Mouse (Mus musculus): ENCODE data around the gene Rap1b. TPM values are rescaled to one million over a fixed set of nuclear protein-coding genes. Genes with fewer than 3 reads are reported as not detected.

Rap1b gene
- polyA plus RNA-seq, 1 experiment from 2014 or later, result 146 TPM

GRCm38 (mm10) chr10:117769541-117770285 lies 76.1 kb downstream of the Rap1b start:
- H3K9me3 ChIP-seq (replicated peaks), result no peaks in the 10 kb centered on the region
- no peak for DNase-seq (ENCODE audit: low spot score)
- H3K4me1 ChIP-seq, result no peaks in the 10 kb centered on the region
- H3K27me3 ChIP-seq (ENCODE audit: low read depth, poor library complexity, severe bottlenecking), result no peaks in the 10 kb centered on the region
- H3K4me3 ChIP-seq, result no peak overlapping the region
- WGBS, result 94% methylated on average over 9 of the region's 9 CpGs
- no peak overlapping the region for H3K27ac ChIP-seq (replicated peaks)
- peaks cover 96% of the 10 kb centered on the region for H3K36me3 ChIP-seq

DNA sequence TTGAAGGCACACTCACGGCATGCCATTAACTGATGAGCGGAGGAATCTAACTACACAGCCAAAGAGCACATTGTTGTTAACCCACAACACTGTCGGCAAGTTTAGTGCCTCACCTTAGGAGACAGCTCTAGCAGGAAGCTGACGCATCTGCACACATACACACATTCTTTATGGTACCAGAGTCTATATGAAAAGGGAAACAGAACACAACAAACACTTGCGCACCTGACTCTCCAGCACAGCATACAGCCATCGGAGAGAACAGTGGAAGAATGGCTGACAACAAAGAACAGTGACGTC lies 77.7 kb downstream of the Rap1b start:
- 90% methylated on average over 7 of the region's 7 CpGs for WGBS
- H3K4me1 ChIP-seq, result no peaks in the 10 kb centered on the region

DNA sequence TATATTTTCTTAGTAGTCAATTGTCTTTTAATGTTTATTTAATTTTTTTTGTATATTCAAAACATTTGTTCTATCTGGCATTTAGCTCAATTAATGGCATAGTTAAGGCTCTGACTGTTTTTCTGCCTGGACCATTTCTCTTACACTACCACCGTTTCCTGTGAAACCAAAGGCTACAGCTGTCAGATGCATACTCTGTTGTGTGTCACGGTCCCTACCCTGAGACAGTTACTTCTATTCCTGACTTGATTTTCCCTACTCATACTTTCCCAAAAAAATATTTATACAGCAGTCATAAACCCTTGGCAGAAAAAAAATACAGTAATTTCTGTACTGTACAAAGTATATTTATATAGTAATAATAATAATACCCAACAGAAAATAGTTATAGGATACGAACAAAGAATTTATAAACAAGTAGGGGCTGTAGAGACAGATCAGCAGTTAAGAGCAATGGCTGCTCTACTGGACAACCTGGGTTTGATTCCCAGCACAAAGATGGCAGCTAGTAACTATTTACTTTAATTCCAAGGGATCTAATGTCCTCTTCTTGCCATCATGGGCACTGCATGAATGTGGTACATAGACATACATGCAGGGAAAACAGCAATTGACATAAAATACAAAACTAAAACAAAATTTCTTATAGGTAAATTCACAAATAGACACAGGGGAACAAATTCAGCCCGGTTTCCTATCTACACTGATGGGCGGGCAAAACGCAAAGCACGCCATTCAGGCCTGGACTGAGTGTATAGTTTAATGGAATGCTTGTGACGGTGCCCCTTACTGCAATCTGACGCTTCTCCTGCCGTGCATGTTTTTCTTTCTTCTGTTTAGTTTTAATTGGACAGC lies 78.3 kb downstream of the Rap1b start:
- DNase-seq (ENCODE audit: low spot score), result no peak
- 92% methylated on average over 10 of the region's 10 CpGs for WGBS

More for the DNA sequence above, 77.7 kb downstream of the Rap1b start:
- H3K36me3 ChIP-seq, result peaks cover 95% of the 10 kb centered on the region
- no peak overlapping the region for H3K27ac ChIP-seq (replicated peaks)
- H3K9me3 ChIP-seq (replicated peaks), result no peaks in the 10 kb centered on the region
- DNase-seq (ENCODE audit: low spot score), result no peak
- no peak overlapping the region for H3K4me3 ChIP-seq
- no peaks in the 10 kb centered on the region for H3K27me3 ChIP-seq (ENCODE audit: low read depth, poor library complexity, severe bottlenecking)

DNA sequence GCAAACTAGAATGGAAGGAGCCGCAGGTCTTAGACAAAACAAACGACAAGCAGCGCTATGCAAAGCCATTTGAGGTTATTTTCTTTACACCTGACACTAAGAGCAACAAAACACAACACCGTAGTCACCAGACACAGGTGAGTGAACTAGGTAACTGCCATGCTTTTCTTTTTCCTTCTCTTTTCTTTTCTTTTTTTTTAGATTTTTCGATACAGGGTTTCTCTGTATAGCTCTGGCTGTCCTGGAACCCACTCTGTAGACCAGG lies 79.0 kb downstream of the Rap1b start:
- no peak for DNase-seq (ENCODE audit: low spot score)
- Histone ChIP-seq H3K4me3 (no peak overlapping the region), H3K27ac (replicated peaks) (no peak overlapping the region), H3K4me1 (no peaks in the 10 kb centered on the region), H3K36me3 (peaks cover 97% of the 10 kb centered on the region), H3K9me3 (replicated peaks) (no peaks in the 10 kb centered on the region), H3K27me3 (ENCODE audit: low read depth, poor library complexity, severe bottlenecking) (no peaks in the 10 kb centered on the region)
- 95% methylated on average over 5 of the region's 5 CpGs for WGBS

More for the DNA sequence above, 78.3 kb downstream of the Rap1b start:
- peaks cover 95% of the 10 kb centered on the region for H3K36me3 ChIP-seq
- no peaks in the 10 kb centered on the region for H3K9me3 ChIP-seq (replicated peaks)
- H3K4me1 ChIP-seq, result no peaks in the 10 kb centered on the region
- H3K4me3 ChIP-seq, result no peak overlapping the region
- no peak overlapping the region for H3K27ac ChIP-seq (replicated peaks)
- no peaks in the 10 kb centered on the region for H3K27me3 ChIP-seq (ENCODE audit: low read depth, poor library complexity, severe bottlenecking)

DNA sequence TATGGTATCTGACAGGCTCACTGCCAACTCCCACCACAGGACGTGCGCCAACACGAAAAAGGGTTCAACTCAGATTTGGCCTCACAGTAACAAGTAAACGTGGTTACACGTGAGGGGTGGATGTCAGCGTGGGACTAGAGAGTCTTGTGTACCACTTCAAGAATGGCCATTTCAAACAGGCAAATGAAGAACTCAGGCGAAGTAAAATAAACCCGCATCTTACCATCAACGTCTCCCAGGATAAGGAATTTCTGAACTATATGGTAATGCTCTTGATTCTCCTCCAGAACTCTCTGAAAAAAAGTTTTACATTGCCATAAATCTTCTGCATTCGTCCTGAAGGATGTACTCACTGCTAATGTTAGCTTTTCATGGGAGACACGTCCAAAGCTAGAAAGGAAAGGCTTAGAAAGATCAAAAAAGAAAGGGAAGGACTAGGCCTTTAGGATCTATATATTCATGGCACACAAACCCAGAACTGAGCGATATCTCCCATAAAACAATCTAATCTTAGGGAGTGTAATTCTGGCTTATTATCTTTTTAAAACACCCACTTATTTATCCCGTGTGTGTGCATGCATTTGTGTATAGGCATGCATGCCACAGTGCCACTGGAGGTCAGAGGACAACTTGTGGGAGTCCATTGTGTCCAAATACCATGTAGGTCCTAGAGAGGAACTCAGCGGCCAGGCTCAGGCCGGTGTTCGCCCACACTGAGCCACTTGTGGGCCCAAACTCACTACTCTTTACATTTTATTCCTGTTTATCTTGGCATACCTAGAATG lies 79.5 kb downstream of the Rap1b start:
- Histone ChIP-seq H3K27me3 (ENCODE audit: low read depth, poor library complexity, severe bottlenecking) (no peaks in the 10 kb centered on the region), H3K27ac (replicated peaks) (no peak overlapping the region), H3K36me3 (peaks cover 97% of the 10 kb centered on the region), H3K9me3 (replicated peaks) (no peaks in the 10 kb centered on the region), H3K4me3 (no peak overlapping the region), H3K4me1 (no peaks in the 10 kb centered on the region)
- no peak for DNase-seq (ENCODE audit: low spot score)
- 95% methylated on average over 16 of the region's 16 CpGs for WGBS

DNA sequence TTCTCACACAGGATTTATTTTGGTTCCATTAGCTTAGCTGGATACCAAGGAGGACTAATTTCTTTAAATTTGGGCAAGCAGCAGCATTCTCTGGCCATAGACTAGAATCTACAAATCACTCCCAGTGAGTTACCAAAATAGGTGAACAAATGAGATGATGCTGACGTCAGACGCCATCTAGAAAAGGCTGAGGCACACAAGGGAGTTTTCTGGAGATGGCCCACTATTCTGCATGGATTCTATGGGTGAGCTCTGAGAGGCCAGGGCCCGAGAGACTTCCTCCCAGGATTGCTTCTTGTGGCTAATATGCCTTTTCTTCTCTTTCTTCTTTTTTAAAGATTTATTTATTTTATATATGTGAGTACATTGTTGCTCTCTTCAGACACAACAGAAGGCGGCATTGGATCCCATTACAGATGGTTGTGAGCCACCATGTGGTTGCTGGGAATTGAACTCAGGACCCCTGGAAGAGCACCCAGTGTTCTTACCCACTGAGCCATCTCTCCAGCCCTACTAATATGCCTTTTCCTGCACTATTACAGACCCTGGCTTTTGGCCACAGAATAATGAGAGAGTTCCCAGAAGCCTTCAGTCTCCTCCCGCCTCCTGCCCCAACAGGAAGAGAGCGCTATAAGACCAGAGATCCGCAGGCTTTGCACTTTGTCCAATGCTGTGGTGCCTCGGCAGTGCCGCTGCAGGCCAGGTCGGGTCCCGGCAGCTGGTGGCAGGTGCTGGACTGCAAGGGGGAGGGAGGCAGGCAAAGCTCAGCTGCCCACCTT lies 80.5 kb downstream of the Rap1b start:
- H3K27me3 ChIP-seq (ENCODE audit: low read depth, poor library complexity, severe bottlenecking), result no peaks in the 10 kb centered on the region
- no peaks in the 10 kb centered on the region for H3K4me1 ChIP-seq
- no peak overlapping the region for H3K4me3 ChIP-seq
- H3K27ac ChIP-seq (replicated peaks), result no peak overlapping the region
- H3K36me3 ChIP-seq, result peaks cover 97% of the 10 kb centered on the region
- DNase-seq (ENCODE audit: low spot score), result no peak
- H3K9me3 ChIP-seq (replicated peaks), result no peaks in the 10 kb centered on the region
- 95% methylated on average over 11 of the region's 11 CpGs for WGBS

DNA sequence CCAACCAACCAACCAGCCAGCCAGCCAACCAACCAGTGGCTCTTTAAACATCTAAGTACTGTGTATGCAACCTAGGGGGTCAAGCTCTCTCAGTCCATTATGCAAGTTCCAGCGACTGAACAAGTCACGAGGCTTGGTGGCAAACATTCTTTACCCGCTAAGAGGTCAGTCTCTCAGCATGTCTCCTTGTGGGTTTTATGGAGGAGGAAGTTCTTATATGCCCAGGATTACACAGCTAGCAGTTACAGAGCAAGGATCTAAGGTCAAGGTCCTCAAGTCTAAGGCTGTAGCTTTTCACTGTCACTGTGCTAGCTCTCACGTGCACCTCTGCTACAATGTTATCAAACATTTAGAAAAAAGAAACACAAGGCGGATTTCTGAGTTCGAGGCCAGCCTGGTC lies 81.2 kb downstream of the Rap1b start:
- WGBS, result 95% methylated on average over 6 of the region's 6 CpGs
- Histone ChIP-seq H3K4me1 (no peaks in the 10 kb centered on the region), H3K9me3 (replicated peaks) (no peaks in the 10 kb centered on the region), H3K4me3 (no peak overlapping the region), H3K36me3 (peaks cover 97% of the 10 kb centered on the region), H3K27ac (replicated peaks) (no peak overlapping the region), H3K27me3 (ENCODE audit: low read depth, poor library complexity, severe bottlenecking) (no peaks in the 10 kb centered on the region)
- no peak for DNase-seq (ENCODE audit: low spot score)

Other genes with a start within 250 kb of the Rap1b start
- gene Cpm, start 216.5 kb downstream of the Rap1b start, polyA plus RNA-seq (2016; fragmentation: Nextera tagmentation; extraction: Ambion mirVana), result 5.4 and 6.2 TPM in 2 replicates
- 60.6 and 66.7 TPM in 2 replicates for gene Mdm2, start 135.3 kb downstream of the Rap1b start, polyA plus RNA-seq (2016; fragmentation: Nextera tagmentation; extraction: Ambion mirVana)
- gene Slc35e3, start 99.7 kb downstream of the Rap1b start, polyA plus RNA-seq (2016; fragmentation: Nextera tagmentation; extraction: Ambion mirVana), result 19.5 and 24.8 TPM in 2 replicates
- gene Nup107, start 53.3 kb downstream of the Rap1b start, polyA plus RNA-seq (2016; fragmentation: Nextera tagmentation; extraction: Ambion mirVana), result 95.5 and 104 TPM in 2 replicates